Mouse (Mus musculus): ENCODE measurements around the gene Nip7.
A peak's percentile ranks its signal among the peaks of the same experiment; 100 is the strongest.
"Not testable (repeated sequence)": the region's sequence is repeated elsewhere in the genome, so short reads cannot be mapped to it uniquely, and the experiment has no call there.

The Nip7 gene

DNA sequence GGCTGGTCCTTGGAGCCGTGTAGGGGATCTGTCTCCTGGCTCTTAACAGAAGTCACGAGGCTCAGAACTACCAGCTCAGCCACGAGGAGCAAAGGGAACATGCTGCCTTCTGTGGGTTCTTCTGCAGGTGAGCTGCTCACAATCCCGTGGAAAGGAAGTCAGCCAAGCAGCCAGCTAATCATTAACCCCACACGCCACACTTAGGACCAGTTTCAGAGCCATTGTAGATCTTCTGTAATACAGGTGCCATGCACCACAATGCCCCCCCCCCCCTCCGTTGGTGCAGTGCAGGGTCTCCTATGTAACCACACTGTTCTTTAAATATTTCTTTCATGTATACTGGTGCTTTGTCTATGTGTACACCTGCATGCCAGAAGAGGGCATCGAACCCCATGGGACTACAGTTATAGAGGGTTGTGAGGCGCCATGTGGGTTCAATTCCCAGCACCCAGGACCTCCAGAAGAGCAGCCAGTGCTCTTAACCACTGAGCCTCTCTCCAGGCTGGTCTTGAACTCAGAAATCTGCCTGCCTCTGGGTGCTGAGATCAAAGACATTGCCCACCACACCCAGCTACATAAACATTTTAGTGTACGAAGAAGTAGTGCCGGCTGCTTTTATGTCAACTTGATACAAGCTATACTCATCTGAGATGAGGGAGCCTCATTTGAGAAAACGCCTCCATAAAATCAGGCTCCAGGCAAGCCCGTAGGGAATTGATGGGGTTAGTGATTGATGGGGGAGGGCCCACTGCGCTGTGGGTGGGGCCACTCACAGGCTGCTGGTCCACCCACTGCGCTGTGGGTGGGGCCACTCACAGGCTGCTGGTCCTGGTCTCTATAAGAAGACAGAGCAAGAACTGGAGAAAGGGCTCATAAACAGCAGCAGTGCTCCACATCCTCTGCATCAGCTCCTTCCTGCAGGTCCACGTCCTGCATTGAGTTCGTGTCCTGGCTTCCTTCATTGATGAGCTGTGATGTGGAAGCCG, 9.1 kb downstream of the Nip7 start, which contains the start of gene Tmed6:
TSS of gene Tmed6 (minus strand) at position 134 of the 986 bp plus-strand sequence.
- no peak for DNase-seq (ENCODE audit: low read depth, low spot score)

GRCm38 (mm10) chr8:107073706-107074105, 17.0 kb downstream of the Nip7 start:
- no peak for DNase-seq (ENCODE audit: low read depth, low spot score)

GRCm38 (mm10) chr8:107074128-107074527, 17.5 kb downstream of the Nip7 start:
- DNase-seq (ENCODE audit: low read depth, low spot score) = no peak

GRCm38 (mm10) chr8:107076239-107076888, 19.7 kb downstream of the Nip7 start:
- no peak for DNase-seq (ENCODE audit: low read depth, low spot score)

GRCm38 (mm10) chr8:107085358-107085757, 28.7 kb downstream of the Nip7 start:
- no peak for DNase-seq (ENCODE audit: low read depth, low spot score)

DNA sequence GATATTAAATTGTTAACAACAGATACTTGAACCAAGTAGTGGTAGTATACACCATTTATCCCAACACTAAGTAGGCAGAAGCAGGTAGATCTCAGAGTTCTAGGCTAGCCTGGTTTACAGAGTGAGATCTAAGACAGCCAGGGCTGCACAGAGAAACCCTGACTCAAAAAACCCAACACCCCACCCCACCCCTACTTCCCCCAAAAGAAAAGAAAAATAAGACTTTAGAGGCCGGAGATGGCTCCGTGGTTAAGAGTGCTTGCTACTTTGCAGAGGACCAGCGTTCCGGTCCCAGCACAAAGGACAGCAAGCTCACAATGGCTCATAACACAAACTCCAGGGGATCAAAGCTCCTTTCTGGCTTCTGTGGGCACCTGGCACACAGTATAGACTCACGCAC, 29.3 kb downstream of the Nip7 start:
- DNase-seq (ENCODE audit: low read depth, low spot score) = no peak

DNA sequence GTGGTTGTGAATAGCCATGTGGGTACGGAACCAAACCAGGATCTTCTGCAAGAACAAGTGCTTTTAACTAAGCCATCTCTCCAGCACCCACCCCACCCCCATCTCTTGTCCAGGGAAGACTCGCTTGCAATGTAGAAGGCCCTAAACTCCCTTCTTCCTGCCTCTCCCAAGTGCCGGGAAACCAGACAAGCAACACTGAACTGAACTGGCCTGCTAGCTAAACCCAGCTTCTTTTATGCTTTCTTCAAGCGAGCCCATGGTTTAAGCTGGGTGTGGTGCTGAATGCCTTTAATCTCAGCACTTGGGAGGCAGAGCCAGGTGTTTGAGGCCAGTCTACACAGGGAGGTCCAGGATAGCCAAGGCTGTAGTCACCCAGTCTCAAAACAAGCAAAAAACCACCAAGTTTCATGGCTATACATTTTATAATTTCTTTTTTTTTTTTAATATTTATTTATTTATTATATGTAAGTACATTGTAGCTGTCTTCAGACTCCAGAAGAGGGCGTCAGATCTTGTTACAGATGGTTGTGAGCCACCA, 31.9 kb downstream of the Nip7 start:
- no peak for DNase-seq (ENCODE audit: low read depth, low spot score)

- DNase-seq (ENCODE audit: low read depth, low spot score) = no peak
These were observed 33.9 kb downstream of the Nip7 start for GRCm38 (mm10) chr8:107090531-107090930.

- DNase-seq (ENCODE audit: low read depth, low spot score) = no peak
These were observed 39.2 kb downstream of the Nip7 start for GRCm38 (mm10) chr8:107095717-107096365.

DNA sequence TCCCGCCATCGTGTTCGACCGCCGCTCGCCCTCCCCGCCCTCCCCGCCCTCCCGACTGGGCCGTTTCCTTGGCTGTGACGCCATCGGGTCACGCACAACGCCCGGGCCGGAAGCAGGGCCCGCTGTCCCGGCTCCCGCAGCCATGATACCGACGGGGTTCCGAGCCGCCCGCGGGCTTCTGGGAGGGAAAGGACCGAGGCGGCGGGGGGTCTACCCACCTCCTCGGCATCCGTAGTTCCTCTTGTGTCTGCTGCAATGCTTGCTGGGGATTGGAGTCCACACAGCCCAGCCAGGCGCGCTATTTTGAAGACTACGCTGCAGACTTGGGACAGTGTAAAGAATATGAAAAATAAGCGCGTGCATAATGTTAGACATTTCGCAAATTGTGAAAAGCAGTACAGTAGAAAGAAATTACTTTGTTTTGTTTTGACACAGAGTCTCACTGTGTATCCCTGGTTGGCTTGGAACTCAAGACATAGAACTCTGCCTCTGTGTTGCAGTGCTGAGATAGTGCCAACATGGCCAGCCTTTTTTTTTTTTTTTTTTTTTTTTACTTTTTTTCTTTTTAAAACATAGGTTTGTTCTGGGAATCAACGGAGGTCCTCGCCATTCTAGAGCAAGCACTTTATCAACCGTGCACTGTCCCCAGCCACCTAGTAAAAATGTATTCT, 39.8 kb downstream of the Nip7 start, which contains the start of gene Terf2:
TSS of gene Terf2 (minus strand) at position 182 of the 671 bp plus-strand sequence.
- peak; percentile 90 for DNase-seq (ENCODE audit: low read depth, low spot score)

DNA sequence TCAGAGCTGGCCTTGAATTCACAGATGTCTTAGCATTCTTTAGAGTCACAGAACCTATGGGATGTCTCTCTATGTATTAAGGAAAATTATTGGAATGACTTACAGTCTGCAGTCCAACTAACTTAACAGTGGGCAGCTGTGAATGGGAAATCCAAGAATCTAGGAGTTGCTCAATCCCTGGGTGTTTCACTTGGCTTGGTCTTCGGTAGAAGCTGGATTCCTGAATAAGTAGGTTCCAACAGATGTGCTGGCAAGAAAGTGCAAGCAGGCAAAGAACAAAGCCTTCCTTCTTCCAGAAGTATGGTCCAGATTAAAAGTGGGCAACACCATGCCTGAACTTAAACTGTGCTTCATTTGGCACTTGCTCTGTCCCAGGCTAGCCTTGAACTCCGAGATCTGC, 44.0 kb downstream of the Nip7 start:
- no peak for DNase-seq (ENCODE audit: low read depth, low spot score)

GRCm38 (mm10) chr8:107104547-107104946, 47.9 kb downstream of the Nip7 start:
- peak; percentile 47 for DNase-seq (ENCODE audit: low read depth, low spot score)

- DNase-seq (ENCODE audit: low read depth, low spot score) = not testable (repeated sequence)
These were observed 51.4 kb downstream of the Nip7 start for GRCm38 (mm10) chr8:107108089-107108488.

- DNase-seq (ENCODE audit: low read depth, low spot score) = no peak
These were observed 52.5 kb downstream of the Nip7 start for GRCm38 (mm10) chr8:107108978-107109720.

DNA sequence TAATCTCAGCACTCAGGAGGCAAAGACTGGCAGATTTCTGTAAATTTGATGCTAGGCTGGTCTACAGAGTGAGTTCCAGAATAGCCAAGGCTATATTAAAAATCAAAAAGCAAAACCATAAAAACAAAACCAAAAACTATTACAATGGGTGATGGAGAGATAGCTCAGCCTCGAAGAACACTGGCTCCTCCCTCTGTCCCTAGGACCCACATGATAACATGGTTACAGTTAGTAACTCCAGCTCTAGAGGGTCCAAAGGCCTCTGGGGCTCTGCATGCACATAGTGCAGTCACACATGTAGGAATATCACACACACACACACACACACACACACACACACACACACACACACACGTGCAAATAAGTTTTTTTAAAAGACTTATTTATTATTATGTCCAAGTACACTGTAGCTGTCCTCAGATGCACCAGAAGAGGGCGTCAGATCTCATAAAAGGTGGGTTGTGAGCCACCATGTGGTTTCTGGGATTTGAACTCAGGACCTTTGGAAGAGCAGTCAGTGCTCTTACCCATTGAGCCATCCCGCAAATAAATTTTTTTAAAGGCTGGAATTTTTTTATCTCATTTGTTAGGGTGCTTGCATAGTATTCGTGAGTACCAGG, 53.2 kb downstream of the Nip7 start:
- DNase-seq (ENCODE audit: low read depth, low spot score) = no peak
